Mouse (Mus musculus): ENCODE measurements around the gene Erbb4. TPM values are rescaled to one million over a fixed set of nuclear protein-coding genes. Genes with fewer than 3 reads are reported as not detected.

The Erbb4 gene
- polyA plus RNA-seq, 1 experiment from 2014 or later = 8.6 TPM

DNA sequence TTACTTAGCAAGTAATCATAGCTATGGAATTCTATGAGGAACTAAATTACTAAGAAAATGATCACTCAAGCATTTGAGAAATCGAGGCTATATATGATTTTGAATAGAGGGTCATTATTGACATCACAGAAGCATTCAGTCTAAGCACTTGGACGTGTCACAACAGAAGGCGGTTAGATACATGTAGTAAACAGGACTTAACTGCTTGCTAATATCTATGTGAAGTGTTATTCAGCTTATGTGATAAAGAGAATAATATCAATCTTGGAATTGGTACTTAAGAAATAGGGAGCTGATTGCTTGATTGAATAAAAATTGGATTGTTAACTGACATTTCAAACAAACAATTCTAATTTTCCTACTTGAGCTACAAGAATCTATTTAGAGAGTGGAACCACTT is 190.0 kb downstream of the Erbb4 start:
- Histone ChIP-seq H3K4me1 (ENCODE audit: control insufficient read depth, insufficient read depth, low read length) (no peaks in the 10 kb centered on the region), H3K27ac (ENCODE audit: low read depth, low read length) (no peak overlapping the region), H3K36me3 (ENCODE audit: control insufficient read depth, insufficient read depth, low read length) (no peaks in the 10 kb centered on the region), H3K27me3 (ENCODE audit: control insufficient read depth, insufficient read depth, low read length) (no peaks in the 10 kb centered on the region), H3K4me3 (ENCODE audit: low read depth, low read length) (no peak overlapping the region), H3K9ac (ENCODE audit: low read length) (no peak overlapping the region), H3K9me3 (ENCODE audit: control insufficient read depth, low read length) (no peaks in the 10 kb centered on the region), H3K4me2 (no peak overlapping the region)
- 86% methylated on average over 3 of the region's 3 CpGs for WGBS
- no peak for DNase-seq (ENCODE audit: low spot score, missing footprints)
- no peak for ATAC-seq (ENCODE audit: low FRiP score)

DNA sequence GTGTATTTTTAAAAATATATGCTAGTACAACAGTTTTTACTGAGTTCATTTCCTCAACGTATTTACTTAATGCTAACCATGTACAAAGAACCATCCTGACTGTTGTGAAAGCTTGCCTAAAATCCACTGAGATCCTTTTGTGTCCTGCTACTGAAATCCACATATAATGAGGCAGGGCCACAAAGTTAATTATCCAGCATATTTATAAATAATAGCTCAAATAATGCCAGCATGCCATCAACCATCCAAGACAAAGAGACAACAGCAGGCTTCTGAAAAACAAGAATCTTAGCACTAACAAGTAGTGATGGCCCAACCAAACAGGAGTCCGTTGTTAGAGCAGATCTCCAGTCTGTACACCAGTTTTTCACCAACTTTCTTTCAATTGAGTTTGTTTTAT is 215.8 kb downstream of the Erbb4 start:
- H3K36me3 ChIP-seq (ENCODE audit: control insufficient read depth, insufficient read depth, low read length) = no peaks in the 10 kb centered on the region
- no peaks in the 10 kb centered on the region for H3K4me1 ChIP-seq (ENCODE audit: control insufficient read depth, insufficient read depth, low read length)
- WGBS = 89% methylated on average over 2 of the region's 2 CpGs
- no peak overlapping the region for H3K9ac ChIP-seq (ENCODE audit: low read length)
- no peaks in the 10 kb centered on the region for H3K9me3 ChIP-seq (ENCODE audit: control insufficient read depth, low read length)
- no peak for ATAC-seq (ENCODE audit: low FRiP score)
- H3K4me2 ChIP-seq = no peak overlapping the region
- no peaks in the 10 kb centered on the region for H3K27me3 ChIP-seq (ENCODE audit: control insufficient read depth, insufficient read depth, low read length)
- DNase-seq (ENCODE audit: low spot score, missing footprints) = no peak
- H3K27ac ChIP-seq (ENCODE audit: low read depth, low read length) = no peak overlapping the region
- no peak overlapping the region for H3K4me3 ChIP-seq (ENCODE audit: low read depth, low read length)

DNA sequence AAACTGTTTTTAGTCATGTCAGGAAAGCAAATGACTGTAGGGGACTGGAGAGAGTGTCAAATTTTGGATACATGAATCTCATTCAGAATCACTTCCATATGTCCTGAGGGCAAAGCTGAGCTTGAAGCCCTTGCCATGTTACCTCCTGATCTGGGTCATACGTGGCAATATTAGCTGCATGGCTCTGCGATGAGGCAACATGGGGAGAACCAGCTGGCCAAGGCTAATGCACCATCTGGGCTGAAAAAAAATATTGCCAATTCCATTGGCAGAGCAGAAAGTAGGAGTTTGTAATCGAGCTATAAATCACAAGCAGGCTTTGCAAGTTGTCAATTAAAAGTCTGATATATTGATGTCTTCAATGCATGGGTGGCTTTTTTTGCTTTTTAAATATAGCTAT is 221.0 kb downstream of the Erbb4 start:
- Histone ChIP-seq H3K4me2 (no peak overlapping the region), H3K4me3 (ENCODE audit: low read depth, low read length) (no peak overlapping the region), H3K9me3 (ENCODE audit: control insufficient read depth, low read length) (no peaks in the 10 kb centered on the region), H3K36me3 (ENCODE audit: control insufficient read depth, insufficient read depth, low read length) (no peaks in the 10 kb centered on the region), H3K27me3 (ENCODE audit: control insufficient read depth, insufficient read depth, low read length) (no peaks in the 10 kb centered on the region), H3K9ac (ENCODE audit: low read length) (no peak overlapping the region), H3K27ac (ENCODE audit: low read depth, low read length) (no peak overlapping the region), H3K4me1 (ENCODE audit: control insufficient read depth, insufficient read depth, low read length) (no peaks in the 10 kb centered on the region)
- ATAC-seq (ENCODE audit: low FRiP score) (no peak), DNase-seq (ENCODE audit: low spot score, missing footprints) (no peak)
- 76% methylated on average over 3 of the region's 3 CpGs for WGBS

- Histone ChIP-seq H3K4me3 (ENCODE audit: low read depth, low read length) (no peak overlapping the region), H3K27ac (ENCODE audit: low read depth, low read length) (no peak overlapping the region), H3K27me3 (ENCODE audit: control insufficient read depth, insufficient read depth, low read length) (no peaks in the 10 kb centered on the region), H3K36me3 (ENCODE audit: control insufficient read depth, insufficient read depth, low read length) (no peaks in the 10 kb centered on the region), H3K9ac (ENCODE audit: low read length) (no peak overlapping the region), H3K4me2 (no peak overlapping the region), H3K4me1 (ENCODE audit: control insufficient read depth, insufficient read depth, low read length) (peaks cover 5% of the 10 kb centered on the region; the same call in 1 of the 2 replicates), H3K9me3 (ENCODE audit: control insufficient read depth, low read length) (no peaks in the 10 kb centered on the region)
- no peak for DNase-seq (ENCODE audit: low spot score, missing footprints)
- 45% methylated on average over 8 of the region's 8 CpGs for WGBS
- peak; percentile 40; the same call in 1 of the 2 replicates for ATAC-seq (ENCODE audit: low FRiP score)
Observed at GRCm38 (mm10) chr1:68874954-68875353, 232.9 kb downstream of the Erbb4 start.

GRCm38 (mm10) chr1:68873635-68874020 is 234.2 kb downstream of the Erbb4 start:
- Histone ChIP-seq H3K9ac (ENCODE audit: low read length) (no peak overlapping the region), H3K27me3 (ENCODE audit: control insufficient read depth, insufficient read depth, low read length) (no peaks in the 10 kb centered on the region), H3K4me3 (ENCODE audit: low read depth, low read length) (no peak overlapping the region), H3K4me2 (no peak overlapping the region), H3K27ac (ENCODE audit: low read depth, low read length) (no peak overlapping the region), H3K36me3 (ENCODE audit: control insufficient read depth, insufficient read depth, low read length) (no peaks in the 10 kb centered on the region), H3K4me1 (ENCODE audit: control insufficient read depth, insufficient read depth, low read length) (peaks cover 5% of the 10 kb centered on the region; the same call in 1 of the 2 replicates), H3K9me3 (ENCODE audit: control insufficient read depth, low read length) (no peaks in the 10 kb centered on the region)
- ATAC-seq (ENCODE audit: low FRiP score) (no peak), DNase-seq (ENCODE audit: low spot score, missing footprints) (no peak)
- 47% methylated on average over 1 of the region's 1 CpGs for WGBS

GRCm38 (mm10) chr1:68872976-68873634 is 234.8 kb downstream of the Erbb4 start:
- Histone ChIP-seq H3K9ac (ENCODE audit: low read length) (no peak overlapping the region), H3K4me1 (ENCODE audit: control insufficient read depth, insufficient read depth, low read length) (peaks cover 5% of the 10 kb centered on the region; the same call in 1 of the 2 replicates), H3K4me3 (ENCODE audit: low read depth, low read length) (no peak overlapping the region), H3K27ac (ENCODE audit: low read depth, low read length) (no peak overlapping the region), H3K9me3 (ENCODE audit: control insufficient read depth, low read length) (no peaks in the 10 kb centered on the region), H3K27me3 (ENCODE audit: control insufficient read depth, insufficient read depth, low read length) (no peaks in the 10 kb centered on the region), H3K36me3 (ENCODE audit: control insufficient read depth, insufficient read depth, low read length) (no peaks in the 10 kb centered on the region), H3K4me2 (no peak overlapping the region)
- ATAC-seq (ENCODE audit: low FRiP score) (no peak), DNase-seq (ENCODE audit: low spot score, missing footprints) (no peak)
- WGBS = 54% methylated on average over 2 of the region's 2 CpGs

- Histone ChIP-seq H3K27me3 (ENCODE audit: control insufficient read depth, insufficient read depth, low read length) (no peaks in the 10 kb centered on the region), H3K4me2 (no peak overlapping the region), H3K9me3 (ENCODE audit: control insufficient read depth, low read length) (no peaks in the 10 kb centered on the region), H3K36me3 (ENCODE audit: control insufficient read depth, insufficient read depth, low read length) (no peaks in the 10 kb centered on the region), H3K9ac (ENCODE audit: low read length) (no peak overlapping the region), H3K4me1 (ENCODE audit: control insufficient read depth, insufficient read depth, low read length) (no peaks in the 10 kb centered on the region), H3K27ac (ENCODE audit: low read depth, low read length) (no peak overlapping the region), H3K4me3 (ENCODE audit: low read depth, low read length) (no peak overlapping the region)
- 83% methylated on average over 2 of the region's 2 CpGs for WGBS
- ATAC-seq (ENCODE audit: low FRiP score) (no peak), DNase-seq (ENCODE audit: low spot score, missing footprints) (no peak)
Observed at GRCm38 (mm10) chr1:68860341-68860740, 247.5 kb downstream of the Erbb4 start.

DNA sequence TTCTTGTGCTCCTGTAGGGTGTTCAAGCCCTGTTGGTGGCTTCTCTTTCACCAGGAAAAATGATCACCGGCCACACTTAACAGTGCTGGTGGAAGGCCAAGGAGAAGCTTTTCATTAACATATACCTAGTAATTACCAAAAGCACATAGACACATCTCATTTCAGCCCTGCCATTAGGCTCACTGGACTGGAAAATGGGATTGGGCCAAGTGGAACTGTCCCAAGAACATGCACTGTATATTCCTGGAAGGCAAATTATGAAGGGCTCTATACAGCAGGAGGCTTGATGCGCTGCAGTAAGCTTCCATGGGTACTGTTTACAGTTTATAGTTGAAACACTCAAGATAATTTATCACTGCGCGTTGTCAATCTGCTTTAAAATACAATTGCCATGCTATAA is 248.4 kb downstream of the Erbb4 start:
- Histone ChIP-seq H3K4me1 (ENCODE audit: control insufficient read depth, insufficient read depth, low read length) (no peaks in the 10 kb centered on the region), H3K36me3 (ENCODE audit: control insufficient read depth, insufficient read depth, low read length) (no peaks in the 10 kb centered on the region), H3K4me2 (no peak overlapping the region), H3K9me3 (ENCODE audit: control insufficient read depth, low read length) (no peaks in the 10 kb centered on the region), H3K27me3 (ENCODE audit: control insufficient read depth, insufficient read depth, low read length) (no peaks in the 10 kb centered on the region), H3K4me3 (ENCODE audit: low read depth, low read length) (no peak overlapping the region), H3K27ac (ENCODE audit: low read depth, low read length) (no peak overlapping the region), H3K9ac (ENCODE audit: low read length) (no peak overlapping the region)
- 96% methylated on average over 4 of the region's 4 CpGs for WGBS
- DNase-seq (ENCODE audit: low spot score, missing footprints) = no peak
- ATAC-seq (ENCODE audit: low FRiP score) = no peak

- Histone ChIP-seq H3K9ac (ENCODE audit: low read length) (no peak overlapping the region), H3K9me3 (ENCODE audit: control insufficient read depth, low read length) (no peaks in the 10 kb centered on the region; the same call in 1 of the 2 replicates), H3K27ac (ENCODE audit: low read depth, low read length) (no peak overlapping the region), H3K4me3 (ENCODE audit: low read depth, low read length) (no peak overlapping the region), H3K4me2 (no peak overlapping the region), H3K4me1 (ENCODE audit: control insufficient read depth, insufficient read depth, low read length) (no peaks in the 10 kb centered on the region), H3K36me3 (ENCODE audit: control insufficient read depth, insufficient read depth, low read length) (no peaks in the 10 kb centered on the region), H3K27me3 (ENCODE audit: control insufficient read depth, insufficient read depth, low read length) (no peaks in the 10 kb centered on the region)
- DNase-seq (ENCODE audit: low spot score, missing footprints) (no peak), ATAC-seq (ENCODE audit: low FRiP score) (no peak)
- WGBS = 81% methylated on average over 4 of the region's 4 CpGs
Observed at GRCm38 (mm10) chr1:68839352-68839751, 268.5 kb downstream of the Erbb4 start.

All from midbrain, embryonic 11.5 days (tissue).